Mouse (Mus musculus): ENCODE results near the gene Tiparp. TPM values are rescaled to one million over a fixed set of nuclear protein-coding genes. Genes with fewer than 3 reads are reported as not detected.

Gene Tiparp
- polyA plus RNA-seq, 1 experiment from 2014 or later: 42.3 TPM

DNA sequence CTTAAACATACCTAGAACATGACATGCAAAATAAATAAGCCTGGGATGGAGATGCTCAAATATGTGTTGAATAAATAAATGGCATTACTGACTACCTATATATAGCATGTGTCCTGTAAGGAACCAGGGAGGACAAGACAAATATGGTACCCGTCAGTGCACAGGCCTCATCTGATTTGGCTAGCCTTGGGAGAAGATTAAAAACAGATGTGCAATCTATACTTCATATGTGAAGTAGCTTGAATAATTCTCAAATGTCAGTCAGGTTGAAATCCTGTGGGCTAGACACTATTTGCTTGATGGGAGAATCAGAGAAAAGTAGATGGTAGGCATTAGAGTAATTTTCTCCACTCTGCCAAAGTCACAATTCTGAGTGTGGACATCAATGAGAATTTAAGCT lies 6.8 kb upstream of the Tiparp start:
- no peak for ATAC-seq (ENCODE audit: insufficient number of reproducible peaks, insufficient read depth, low FRiP score, low read depth)
- no peaks in the 10 kb centered on the region for H3K36me3 ChIP-seq (ENCODE audit: control insufficient read depth, insufficient read depth, low read length)
- H3K27me3 ChIP-seq (ENCODE audit: control insufficient read depth, insufficient read depth, low read length): no peaks in the 10 kb centered on the region
- peaks cover 4% of the 10 kb centered on the region; the same call in 1 of the 2 replicates for H3K4me1 ChIP-seq (ENCODE audit: control insufficient read depth, insufficient read depth, low read length)
- H3K4me3 ChIP-seq (ENCODE audit: low read depth, low read length): no peak overlapping the region
- H3K4me2 ChIP-seq (replicated peaks; ENCODE audit: low read depth, low read length): no peak overlapping the region
- WGBS: 80% methylated on average over 1 of the region's 1 CpGs
- no peak overlapping the region for H3K27ac ChIP-seq (ENCODE audit: low read length)
- H3K9ac ChIP-seq (replicated peaks; ENCODE audit: low read depth, low read length): no peak overlapping the region
- H3K9me3 ChIP-seq (ENCODE audit: control insufficient read depth, low read depth, low read length): no peaks in the 10 kb centered on the region

DNA sequence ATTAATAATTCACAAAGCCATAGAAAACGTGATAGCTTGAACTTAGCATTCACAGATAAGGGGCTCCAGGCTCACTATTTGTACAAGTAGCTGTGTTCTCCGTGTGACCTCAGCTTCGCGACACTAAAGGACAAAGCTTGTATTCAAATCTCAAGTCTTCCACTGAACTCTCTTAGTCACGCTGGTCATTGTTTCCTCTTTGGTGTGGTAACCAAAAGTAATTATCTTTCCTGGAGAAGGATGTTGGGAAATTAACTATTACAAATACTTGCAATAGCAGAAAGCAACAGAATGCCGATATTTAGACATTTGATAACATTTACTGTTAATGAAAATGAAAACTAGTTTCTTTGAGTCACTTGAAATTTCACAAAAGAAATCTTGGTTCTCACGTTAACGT lies 4.8 kb upstream of the Tiparp start:
- 65% methylated on average over 8 of the region's 8 CpGs for WGBS
- Histone ChIP-seq H3K4me2 (replicated peaks; ENCODE audit: low read depth, low read length) (no peak overlapping the region), H3K4me3 (ENCODE audit: low read depth, low read length) (no peak overlapping the region), H3K27ac (ENCODE audit: low read length) (no peak overlapping the region), H3K27me3 (ENCODE audit: control insufficient read depth, insufficient read depth, low read length) (no peaks in the 10 kb centered on the region), H3K9me3 (ENCODE audit: control insufficient read depth, low read depth, low read length) (no peaks in the 10 kb centered on the region), H3K36me3 (ENCODE audit: control insufficient read depth, insufficient read depth, low read length) (no peaks in the 10 kb centered on the region), H3K4me1 (ENCODE audit: control insufficient read depth, insufficient read depth, low read length) (no peaks in the 10 kb centered on the region), H3K9ac (replicated peaks; ENCODE audit: low read depth, low read length) (no peak overlapping the region)
- ATAC-seq (ENCODE audit: insufficient number of reproducible peaks, insufficient read depth, low FRiP score, low read depth): no peak

DNA sequence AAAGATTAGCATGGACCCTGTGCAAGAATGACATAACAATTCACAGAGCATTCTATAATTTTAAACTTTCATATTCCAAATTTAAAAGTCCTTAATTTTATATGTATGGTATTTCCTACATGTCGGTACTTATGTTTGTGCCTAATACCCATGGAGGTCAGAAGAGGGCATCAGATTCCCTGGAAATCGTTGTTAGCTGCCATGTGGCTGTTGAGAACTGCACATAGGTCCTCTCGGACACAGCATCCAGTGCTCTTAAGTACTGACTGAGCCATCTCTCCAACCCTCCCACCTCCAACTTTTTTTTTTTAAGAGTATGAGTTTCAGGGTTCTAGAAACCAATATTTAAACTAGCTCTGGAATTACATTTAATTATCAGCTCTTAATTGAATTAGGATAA lies 2.5 kb upstream of the Tiparp start:
- Histone ChIP-seq H3K9ac (replicated peaks; ENCODE audit: low read depth, low read length) (no peak overlapping the region), H3K4me3 (ENCODE audit: low read depth, low read length) (no peak overlapping the region), H3K27ac (ENCODE audit: low read length) (no peak overlapping the region), H3K9me3 (ENCODE audit: control insufficient read depth, low read depth, low read length) (no peaks in the 10 kb centered on the region), H3K27me3 (ENCODE audit: control insufficient read depth, insufficient read depth, low read length) (no peaks in the 10 kb centered on the region), H3K4me2 (replicated peaks; ENCODE audit: low read depth, low read length) (no peak overlapping the region), H3K36me3 (ENCODE audit: control insufficient read depth, insufficient read depth, low read length) (no peaks in the 10 kb centered on the region), H3K4me1 (ENCODE audit: control insufficient read depth, insufficient read depth, low read length) (peaks cover 2% of the 10 kb centered on the region; the same call in 1 of the 2 replicates)
- 81% methylated on average over 3 of the region's 3 CpGs for WGBS
- no peak for ATAC-seq (ENCODE audit: insufficient number of reproducible peaks, insufficient read depth, low FRiP score, low read depth)

DNA sequence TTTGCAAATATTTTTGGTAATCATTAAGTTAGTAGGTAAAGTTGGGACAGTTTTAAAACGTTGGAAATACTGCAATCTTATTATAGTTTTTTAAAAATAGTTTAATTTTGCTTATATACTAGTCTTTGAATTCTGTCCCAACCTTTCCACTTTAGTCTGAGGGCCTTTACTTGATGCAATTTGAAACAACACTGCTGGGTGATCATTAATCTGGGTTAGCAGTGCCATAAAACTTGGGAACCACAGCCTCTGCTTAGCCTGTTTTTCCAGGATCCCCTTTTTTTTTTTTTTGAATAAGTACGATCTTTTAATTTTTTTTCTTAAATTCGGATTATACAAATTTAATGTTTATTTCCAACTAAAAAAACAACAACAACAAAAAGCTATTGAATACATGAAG lies 1.0 kb upstream of the Tiparp start:
- peak overlapping the region; percentile 83 for H3K9ac ChIP-seq (replicated peaks; ENCODE audit: low read depth, low read length)
- peak overlapping the region; percentile 98 for H3K27ac ChIP-seq (ENCODE audit: low read length)
- WGBS: 14% methylated on average over 3 of the region's 3 CpGs

DNA sequence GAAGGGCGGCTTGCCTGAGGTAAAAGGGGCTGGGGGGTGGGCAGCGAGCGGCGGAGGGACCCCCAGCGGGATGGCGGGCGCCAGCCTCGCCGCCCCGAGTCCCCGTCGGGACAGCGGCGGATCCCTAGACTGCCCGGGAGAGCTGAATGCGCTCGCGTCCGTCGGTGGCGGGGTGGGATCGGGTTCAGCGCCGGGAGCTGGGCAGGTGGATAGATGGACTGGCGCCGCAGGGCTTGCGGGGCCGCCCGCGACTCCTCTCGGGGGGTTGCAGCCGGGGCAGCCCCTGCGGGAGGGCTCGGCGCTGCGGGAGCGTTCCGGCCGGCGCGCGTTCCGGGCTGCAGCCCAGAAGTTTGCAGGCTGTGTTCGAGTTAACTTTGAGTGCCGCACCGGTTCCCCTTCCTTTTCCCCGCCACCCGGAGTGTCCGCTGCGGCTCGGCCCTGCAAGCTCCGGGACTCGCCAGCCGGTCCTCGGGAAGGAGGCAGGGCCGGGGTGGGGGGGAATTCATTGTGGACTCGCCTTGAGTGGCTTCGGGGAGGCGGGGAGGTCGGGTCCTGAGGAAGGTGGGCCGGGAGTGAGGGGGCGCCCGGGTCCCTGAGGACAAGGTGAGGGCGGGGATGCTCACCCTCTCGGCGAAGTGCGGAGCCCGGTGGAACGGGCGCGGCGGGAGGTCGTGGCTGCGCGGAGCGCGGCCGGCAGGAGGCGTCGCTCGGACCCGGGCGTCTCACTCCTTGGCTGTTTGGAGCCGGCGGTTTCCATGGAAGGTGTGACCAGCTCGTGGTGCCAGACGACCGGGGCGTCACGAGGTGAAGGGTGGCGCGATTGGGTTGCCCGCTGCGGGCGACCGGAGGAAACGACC lies 632 bp downstream of the Tiparp start:
- peaks cover 2% of the 10 kb centered on the region; the same call in 1 of the 2 replicates for H3K4me1 ChIP-seq (ENCODE audit: control insufficient read depth, insufficient read depth, low read length)
- WGBS: under 1% methylated on average over 76 of the region's 97 CpGs
- H3K4me2 ChIP-seq (replicated peaks; ENCODE audit: low read depth, low read length): peak overlapping the region; percentile 69
- H3K27me3 ChIP-seq (ENCODE audit: control insufficient read depth, insufficient read depth, low read length): no peaks in the 10 kb centered on the region
- no peaks in the 10 kb centered on the region for H3K9me3 ChIP-seq (ENCODE audit: control insufficient read depth, low read depth, low read length)
- H3K9ac ChIP-seq (replicated peaks; ENCODE audit: low read depth, low read length): peak overlapping the region; percentile 87
- H3K36me3 ChIP-seq (ENCODE audit: control insufficient read depth, insufficient read depth, low read length): 0 out of 2 replicates have a peak, but pooled peaks cover 4% of the 10 kb centered on the region
- peak; percentile 53 for ATAC-seq (ENCODE audit: insufficient number of reproducible peaks, insufficient read depth, low FRiP score, low read depth)
- peak overlapping the region; percentile 98 for H3K27ac ChIP-seq (ENCODE audit: low read length)
- H3K4me3 ChIP-seq (ENCODE audit: low read depth, low read length): peak overlapping the region; percentile 94

More for the DNA sequence above, 1.0 kb upstream of the Tiparp start:
- H3K9me3 ChIP-seq (ENCODE audit: control insufficient read depth, low read depth, low read length): no peaks in the 10 kb centered on the region
- no peaks in the 10 kb centered on the region for H3K27me3 ChIP-seq (ENCODE audit: control insufficient read depth, insufficient read depth, low read length)
- no peak for ATAC-seq (ENCODE audit: insufficient number of reproducible peaks, insufficient read depth, low FRiP score, low read depth)
- peak overlapping the region; percentile 48 for H3K4me2 ChIP-seq (replicated peaks; ENCODE audit: low read depth, low read length)
- H3K4me3 ChIP-seq (ENCODE audit: low read depth, low read length): peak overlapping the region; percentile 94
- 0 out of 2 replicates have a peak, but pooled peaks cover 4% of the 10 kb centered on the region for H3K36me3 ChIP-seq (ENCODE audit: control insufficient read depth, insufficient read depth, low read length)
- peaks cover 2% of the 10 kb centered on the region; the same call in 1 of the 2 replicates for H3K4me1 ChIP-seq (ENCODE audit: control insufficient read depth, insufficient read depth, low read length)

DNA sequence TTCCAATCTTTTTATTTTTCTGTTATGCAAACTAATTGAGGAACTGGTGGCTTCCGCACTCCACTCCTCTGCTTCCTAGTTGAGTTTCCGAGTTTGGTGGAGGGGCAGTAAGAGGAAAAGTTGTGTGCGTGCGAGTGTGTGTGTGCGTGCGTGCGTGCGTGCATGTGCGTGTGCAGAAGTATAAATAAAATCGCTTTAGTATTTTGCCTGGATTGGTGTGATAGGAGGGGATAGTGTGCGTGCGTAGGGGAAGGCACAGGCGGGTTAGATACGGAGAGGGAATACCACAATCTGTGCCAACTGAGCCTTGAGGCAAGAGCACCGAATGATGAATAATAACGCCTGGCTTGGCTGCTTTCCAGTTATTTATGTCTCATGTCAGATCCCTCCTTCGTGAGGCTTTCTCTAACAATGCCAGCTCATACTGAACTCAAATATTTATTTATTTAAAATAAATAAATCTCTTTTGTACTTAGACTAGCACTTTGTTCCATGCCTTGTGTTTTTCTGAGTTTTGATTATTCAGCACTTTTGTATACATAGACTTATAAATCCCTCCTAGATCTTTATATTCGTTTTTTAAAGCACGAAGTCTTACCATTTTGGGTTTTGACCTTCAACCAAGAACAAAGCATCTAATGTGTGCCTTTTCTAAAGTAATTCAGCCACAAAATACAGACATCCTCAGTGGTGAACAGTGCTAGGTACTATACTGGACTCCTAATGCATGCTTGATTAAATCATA lies 1.4 kb downstream of the Tiparp start:
- Histone ChIP-seq H3K4me2 (replicated peaks; ENCODE audit: low read depth, low read length) (peak overlapping the region; percentile 69), H3K27me3 (ENCODE audit: control insufficient read depth, insufficient read depth, low read length) (no peaks in the 10 kb centered on the region), H3K4me1 (ENCODE audit: control insufficient read depth, insufficient read depth, low read length) (peaks cover 2% of the 10 kb centered on the region; the same call in 1 of the 2 replicates), H3K4me3 (ENCODE audit: low read depth, low read length) (peak overlapping the region; percentile 94), H3K9ac (replicated peaks; ENCODE audit: low read depth, low read length) (peak overlapping the region; percentile 87), H3K27ac (ENCODE audit: low read length) (peak overlapping the region; percentile 98), H3K36me3 (ENCODE audit: control insufficient read depth, insufficient read depth, low read length) (0 out of 2 replicates have a peak, but pooled peaks cover 4% of the 10 kb centered on the region), H3K9me3 (ENCODE audit: control insufficient read depth, low read depth, low read length) (no peaks in the 10 kb centered on the region)
- ATAC-seq (ENCODE audit: insufficient number of reproducible peaks, insufficient read depth, low FRiP score, low read depth): no peak
- 1% methylated on average over 19 of the region's 19 CpGs for WGBS

DNA sequence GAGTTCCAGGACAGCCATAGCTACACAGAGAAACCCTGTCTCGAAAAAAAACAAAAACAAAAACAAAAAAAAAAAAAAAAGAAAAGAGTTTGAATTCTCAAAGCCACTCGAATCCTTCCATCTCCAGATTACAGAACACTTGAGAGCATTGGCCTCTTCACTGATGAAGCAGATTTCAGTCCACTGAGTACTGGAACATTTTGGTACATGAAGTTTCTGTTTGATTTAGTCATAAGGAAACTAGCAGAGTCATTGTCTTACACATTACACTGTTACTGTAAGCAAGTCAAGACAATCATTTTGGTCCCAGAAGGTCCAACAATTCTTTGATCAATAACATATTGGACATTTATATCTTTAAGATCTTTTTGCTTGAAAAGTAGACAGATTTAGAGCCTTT lies 4.8 kb downstream of the Tiparp start:
- 0 out of 2 replicates have a peak, but pooled peaks cover 4% of the 10 kb centered on the region for H3K36me3 ChIP-seq (ENCODE audit: control insufficient read depth, insufficient read depth, low read length)
- H3K4me2 ChIP-seq (replicated peaks; ENCODE audit: low read depth, low read length): no peak overlapping the region
- H3K9ac ChIP-seq (replicated peaks; ENCODE audit: low read depth, low read length): no peak overlapping the region
- no peaks in the 10 kb centered on the region for H3K27me3 ChIP-seq (ENCODE audit: control insufficient read depth, insufficient read depth, low read length)
- no peak for ATAC-seq (ENCODE audit: insufficient number of reproducible peaks, insufficient read depth, low FRiP score, low read depth)
- no peak overlapping the region for H3K4me3 ChIP-seq (ENCODE audit: low read depth, low read length)
- 91% methylated on average over 2 of the region's 2 CpGs for WGBS
- H3K9me3 ChIP-seq (ENCODE audit: control insufficient read depth, low read depth, low read length): no peaks in the 10 kb centered on the region
- H3K27ac ChIP-seq (ENCODE audit: low read length): no peak overlapping the region
- peaks cover 8% of the 10 kb centered on the region for H3K4me1 ChIP-seq (ENCODE audit: control insufficient read depth, insufficient read depth, low read length)

DNA sequence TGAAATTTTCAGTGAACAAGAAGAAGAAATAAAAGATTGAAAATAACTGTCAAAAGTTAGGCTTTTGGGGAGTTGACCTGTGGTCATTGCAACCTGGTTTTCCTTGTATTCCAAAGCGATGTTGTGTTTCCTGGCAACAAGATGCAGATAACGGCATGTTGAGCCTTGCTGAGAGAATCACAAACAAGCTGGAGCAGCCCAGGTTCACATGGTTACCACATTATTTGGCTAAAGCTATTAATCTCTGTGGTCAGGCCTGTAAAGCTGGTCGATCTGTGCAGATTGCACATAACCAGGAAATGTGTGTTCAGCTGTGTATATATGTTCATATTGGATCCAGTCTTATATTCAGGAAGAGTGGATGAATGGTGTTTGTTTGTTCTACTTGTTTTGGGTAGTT lies 5.4 kb downstream of the Tiparp start:
- Histone ChIP-seq H3K4me1 (ENCODE audit: control insufficient read depth, insufficient read depth, low read length) (peaks cover 8% of the 10 kb centered on the region), H3K9ac (replicated peaks; ENCODE audit: low read depth, low read length) (no peak overlapping the region), H3K27me3 (ENCODE audit: control insufficient read depth, insufficient read depth, low read length) (no peaks in the 10 kb centered on the region), H3K27ac (ENCODE audit: low read length) (no peak overlapping the region), H3K4me2 (replicated peaks; ENCODE audit: low read depth, low read length) (no peak overlapping the region), H3K9me3 (ENCODE audit: control insufficient read depth, low read depth, low read length) (no peaks in the 10 kb centered on the region), H3K4me3 (ENCODE audit: low read depth, low read length) (no peak overlapping the region), H3K36me3 (ENCODE audit: control insufficient read depth, insufficient read depth, low read length) (0 out of 2 replicates have a peak, but pooled peaks cover 4% of the 10 kb centered on the region)
- 46% methylated on average over 3 of the region's 3 CpGs for WGBS
- ATAC-seq (ENCODE audit: insufficient number of reproducible peaks, insufficient read depth, low FRiP score, low read depth): no peak
